Mouse (Mus musculus) activated CD4-positive, CD25-positive, alpha-beta regulatory T cell, adult 9 weeks (primary cell): Measurements from ENCODE around the gene Olfr1463. TPM values are rescaled to one million over a fixed set of nuclear protein-coding genes. Genes with fewer than 3 reads are reported as not detected.

Experiments
- polyA plus RNA-seq: library from polyadenylated mRNA; unstranded; fragments of 100-300 nt; shearing (Covaris generic); gene quantifications from one replicate; pipeline ENCODE4 v1.2.1, GENCODE M21; 2017

Olfr1463 gene
- not detected for polyA plus RNA-seq

DNA sequence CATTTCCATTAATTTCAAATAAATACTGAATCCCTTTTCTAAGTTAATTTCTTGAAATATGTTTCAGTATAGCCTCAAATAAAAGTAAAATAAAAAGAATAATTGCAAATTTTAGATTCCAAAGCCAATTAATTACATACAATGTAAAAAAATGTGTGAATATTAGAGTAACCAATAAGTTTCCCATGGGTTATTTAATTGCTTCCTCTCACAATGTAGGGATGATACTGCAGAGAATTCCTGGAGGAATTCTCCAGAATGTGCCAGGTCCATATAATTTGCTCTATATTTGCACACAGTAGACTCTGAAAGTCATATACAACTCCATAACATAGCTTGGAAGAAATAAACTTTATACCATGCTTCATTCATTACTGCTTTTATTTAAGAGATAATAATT, at the start of gene Olfr1463:
Gene Olfr1463, plus strand, starts transcription at position 301 of the 400 bp plus-strand sequence.

DNA sequence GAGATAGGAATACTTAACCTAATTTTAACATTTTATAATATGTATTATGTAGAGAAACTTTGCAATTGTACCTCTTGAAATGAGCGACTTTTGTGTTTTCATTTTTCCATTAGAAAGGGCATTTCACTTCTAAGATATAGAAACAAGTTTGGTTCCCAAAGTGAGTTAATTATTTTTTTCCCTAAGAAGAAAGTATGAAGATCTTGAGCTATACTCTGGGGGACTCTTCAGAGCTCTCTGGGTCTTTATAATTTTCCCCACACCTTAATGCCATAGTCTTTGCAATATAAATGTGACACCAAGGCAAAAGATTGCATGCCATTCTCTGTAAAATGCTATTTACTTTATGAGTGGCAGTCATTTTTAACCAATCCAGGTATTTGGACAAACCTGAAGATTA, 45.7 kb upstream of the Olfr1463 start, which contains the start of gene Olfr1462:
Gene Olfr1462, plus strand, starts transcription at position 301 of the 400 bp plus-strand sequence.

Other genes with a start within 250 kb of the Olfr1463 start
- gene Olfr1451, start 236.3 kb upstream of the Olfr1463 start, polyA plus RNA-seq, result not detected
- gene Olfr1453, start 203.0 kb upstream of the Olfr1463 start, polyA plus RNA-seq, result not detected
- not detected for gene Olfr1454, start 170.7 kb upstream of the Olfr1463 start, polyA plus RNA-seq
- gene Olfr1457, start 133.4 kb upstream of the Olfr1463 start, polyA plus RNA-seq, result not detected
- gene Olfr1458, start 124.6 kb upstream of the Olfr1463 start, polyA plus RNA-seq, result not detected
- gene Olfr1459, start 81.8 kb upstream of the Olfr1463 start, polyA plus RNA-seq, result not detected
- not detected for gene Olfr1461, start 68.3 kb upstream of the Olfr1463 start, polyA plus RNA-seq
- gene Olfr1462, start 45.6 kb upstream of the Olfr1463 start, polyA plus RNA-seq, result not detected
- not detected for gene Olfr1465, start 84.2 kb downstream of the Olfr1463 start, polyA plus RNA-seq
- gene Olfr1466, start 107.5 kb downstream of the Olfr1463 start, polyA plus RNA-seq, result not detected
- not detected for gene Olfr1467, start 130.9 kb downstream of the Olfr1463 start, polyA plus RNA-seq
- gene Olfr1469, start 176.5 kb downstream of the Olfr1463 start, polyA plus RNA-seq, result not detected
- not detected for gene Olfr1471, start 212.1 kb downstream of the Olfr1463 start, polyA plus RNA-seq
- not detected for gene Olfr1472, start 224.8 kb downstream of the Olfr1463 start, polyA plus RNA-seq
- gene Olfr1474, start 238.2 kb downstream of the Olfr1463 start, polyA plus RNA-seq, result not detected
- gene Olfr1475, start 248.9 kb downstream of the Olfr1463 start, polyA plus RNA-seq, result not detected